Mouse (Mus musculus): Measurements from ENCODE around the gene Ckmt1.

Gene Ckmt1

GRCm38 (mm10) chr2:121357494-121357893, at the start of gene Ckmt1:
Ckmt1 (plus strand) TSS chr2:121357714.
- no peaks in the 10 kb centered on the region for H3K36me3 ChIP-seq (ENCODE audit: control insufficient read depth, insufficient read depth, low read length, poor library complexity, severe bottlenecking)
- DNase-seq (ENCODE audit: low read depth, low spot score): no peak
- H3K27me3 ChIP-seq (ENCODE audit: control insufficient read depth, insufficient read depth, low read length, poor library complexity, severe bottlenecking): no peaks in the 10 kb centered on the region

- no peak for DNase-seq (ENCODE audit: low read depth, low spot score)
- no peaks in the 10 kb centered on the region for H3K27me3 ChIP-seq (ENCODE audit: control insufficient read depth, insufficient read depth, low read length, poor library complexity, severe bottlenecking)
Observed at GRCm38 (mm10) chr2:121308997-121309416, 48.5 kb upstream of the Ckmt1 start.

GRCm38 (mm10) chr2:121316278-121316677, 41.2 kb upstream of the Ckmt1 start:
- Histone ChIP-seq H3K27me3 (ENCODE audit: control insufficient read depth, insufficient read depth, low read length, poor library complexity, severe bottlenecking) (no peaks in the 10 kb centered on the region), H3K36me3 (ENCODE audit: control insufficient read depth, insufficient read depth, low read length, poor library complexity, severe bottlenecking) (peaks cover 2% of the 10 kb centered on the region; the same call in 1 of the 2 replicates)
- no peak for DNase-seq (ENCODE audit: low read depth, low spot score)

More at GRCm38 (mm10) chr2:121308997-121309416, 48.5 kb upstream of the Ckmt1 start:
- no peaks in the 10 kb centered on the region for H3K36me3 ChIP-seq (ENCODE audit: control insufficient read depth, insufficient read depth, low read length, poor library complexity, severe bottlenecking)

- peaks cover 2% of the 10 kb centered on the region; the same call in 1 of the 2 replicates for H3K36me3 ChIP-seq (ENCODE audit: control insufficient read depth, insufficient read depth, low read length, poor library complexity, severe bottlenecking)
- H3K27me3 ChIP-seq (ENCODE audit: control insufficient read depth, insufficient read depth, low read length, poor library complexity, severe bottlenecking): no peaks in the 10 kb centered on the region
- no peak for DNase-seq (ENCODE audit: low read depth, low spot score)
Observed at GRCm38 (mm10) chr2:121323041-121323440, 34.5 kb upstream of the Ckmt1 start.

- Histone ChIP-seq H3K36me3 (ENCODE audit: control insufficient read depth, insufficient read depth, low read length, poor library complexity, severe bottlenecking) (peaks cover 4% of the 10 kb centered on the region; the same call in 1 of the 2 replicates), H3K27me3 (ENCODE audit: control insufficient read depth, insufficient read depth, low read length, poor library complexity, severe bottlenecking) (no peaks in the 10 kb centered on the region)
- no peak for DNase-seq (ENCODE audit: low read depth, low spot score)
Observed at GRCm38 (mm10) chr2:121323693-121324470, 33.6 kb upstream of the Ckmt1 start.

GRCm38 (mm10) chr2:121329492-121329891, 28.0 kb upstream of the Ckmt1 start:
- no peak for DNase-seq (ENCODE audit: low read depth, low spot score)
- H3K27me3 ChIP-seq (ENCODE audit: control insufficient read depth, insufficient read depth, low read length, poor library complexity, severe bottlenecking): no peaks in the 10 kb centered on the region
- peaks cover 4% of the 10 kb centered on the region for H3K36me3 ChIP-seq (ENCODE audit: control insufficient read depth, insufficient read depth, low read length, poor library complexity, severe bottlenecking)

- H3K36me3 ChIP-seq (ENCODE audit: control insufficient read depth, insufficient read depth, low read length, poor library complexity, severe bottlenecking): peaks cover 3% of the 10 kb centered on the region; the same call in 1 of the 2 replicates
- H3K27me3 ChIP-seq (ENCODE audit: control insufficient read depth, insufficient read depth, low read length, poor library complexity, severe bottlenecking): no peaks in the 10 kb centered on the region
- peak; percentile 45 for DNase-seq (ENCODE audit: low read depth, low spot score)
Observed at GRCm38 (mm10) chr2:121339057-121339456, 18.5 kb upstream of the Ckmt1 start.

- H3K27me3 ChIP-seq (ENCODE audit: control insufficient read depth, insufficient read depth, low read length, poor library complexity, severe bottlenecking): no peaks in the 10 kb centered on the region
- H3K36me3 ChIP-seq (ENCODE audit: control insufficient read depth, insufficient read depth, low read length, poor library complexity, severe bottlenecking): 0 out of 2 replicates have a peak, but pooled peaks cover 2% of the 10 kb centered on the region
- no peak for DNase-seq (ENCODE audit: low read depth, low spot score)
Observed at GRCm38 (mm10) chr2:121353156-121353555, 4.4 kb upstream of the Ckmt1 start.

- Histone ChIP-seq H3K36me3 (ENCODE audit: control insufficient read depth, insufficient read depth, low read length, poor library complexity, severe bottlenecking) (0 out of 2 replicates have a peak, but pooled peaks cover 2% of the 10 kb centered on the region), H3K27me3 (ENCODE audit: control insufficient read depth, insufficient read depth, low read length, poor library complexity, severe bottlenecking) (no peaks in the 10 kb centered on the region)
- DNase-seq (ENCODE audit: low read depth, low spot score): peak; percentile 5
Observed at GRCm38 (mm10) chr2:121354378-121354777, 3.1 kb upstream of the Ckmt1 start.

GRCm38 (mm10) chr2:121354820-121355592, 2.5 kb upstream of the Ckmt1 start, which contains the start of gene Ppip5k1:
Ppip5k1 (minus strand) TSS chr2:121355396.
- DNase-seq (ENCODE audit: low read depth, low spot score): peak; percentile 97
- Histone ChIP-seq H3K36me3 (ENCODE audit: control insufficient read depth, insufficient read depth, low read length, poor library complexity, severe bottlenecking) (no peaks in the 10 kb centered on the region), H3K27me3 (ENCODE audit: control insufficient read depth, insufficient read depth, low read length, poor library complexity, severe bottlenecking) (no peaks in the 10 kb centered on the region)

GRCm38 (mm10) chr2:121357961-121358360, 447 bp downstream of the Ckmt1 start:
- no peaks in the 10 kb centered on the region for H3K27me3 ChIP-seq (ENCODE audit: control insufficient read depth, insufficient read depth, low read length, poor library complexity, severe bottlenecking)
- no peak for DNase-seq (ENCODE audit: low read depth, low spot score)

GRCm38 (mm10) chr2:121358381-121358780, 867 bp downstream of the Ckmt1 start:
- DNase-seq (ENCODE audit: low read depth, low spot score): peak; percentile 56
- Histone ChIP-seq H3K27me3 (ENCODE audit: control insufficient read depth, insufficient read depth, low read length, poor library complexity, severe bottlenecking) (no peaks in the 10 kb centered on the region), H3K36me3 (ENCODE audit: control insufficient read depth, insufficient read depth, low read length, poor library complexity, severe bottlenecking) (no peaks in the 10 kb centered on the region)

More at GRCm38 (mm10) chr2:121357961-121358360, 447 bp downstream of the Ckmt1 start:
- no peaks in the 10 kb centered on the region for H3K36me3 ChIP-seq (ENCODE audit: control insufficient read depth, insufficient read depth, low read length, poor library complexity, severe bottlenecking)

- DNase-seq (ENCODE audit: low read depth, low spot score): no peak
- no peaks in the 10 kb centered on the region for H3K27me3 ChIP-seq (ENCODE audit: control insufficient read depth, insufficient read depth, low read length, poor library complexity, severe bottlenecking)
- no peaks in the 10 kb centered on the region for H3K36me3 ChIP-seq (ENCODE audit: control insufficient read depth, insufficient read depth, low read length, poor library complexity, severe bottlenecking)
Observed at GRCm38 (mm10) chr2:121359461-121359860, 1.9 kb downstream of the Ckmt1 start.

- no peak for DNase-seq (ENCODE audit: low read depth, low spot score)
- Histone ChIP-seq H3K27me3 (ENCODE audit: control insufficient read depth, insufficient read depth, low read length, poor library complexity, severe bottlenecking) (no peaks in the 10 kb centered on the region), H3K36me3 (ENCODE audit: control insufficient read depth, insufficient read depth, low read length, poor library complexity, severe bottlenecking) (no peaks in the 10 kb centered on the region)
Observed at GRCm38 (mm10) chr2:121363656-121364055, 6.1 kb downstream of the Ckmt1 start.

- DNase-seq (ENCODE audit: low read depth, low spot score): no peak
- Histone ChIP-seq H3K36me3 (ENCODE audit: control insufficient read depth, insufficient read depth, low read length, poor library complexity, severe bottlenecking) (no peaks in the 10 kb centered on the region), H3K27me3 (ENCODE audit: control insufficient read depth, insufficient read depth, low read length, poor library complexity, severe bottlenecking) (no peaks in the 10 kb centered on the region)
Observed at GRCm38 (mm10) chr2:121368831-121369230, 11.3 kb downstream of the Ckmt1 start.
